Mouse (Mus musculus) ovary, postnatal 36 days (tissue): Measurements from ENCODE around the gene Megf11.

Source experiments
- DNase-seq: peaks from one replicate; pipeline ENCODE4 v3.0.0; 2022; ENCODE audit warnings: low spot score, mixed read lengths

Gene Megf11

GRCm38 (mm10) chr9:64604217-64604711 lies 218.8 kb downstream of the Megf11 start:
- DNase-seq: no peak

GRCm38 (mm10) chr9:64605077-64605714 lies 219.8 kb downstream of the Megf11 start:
- no peak for DNase-seq

GRCm38 (mm10) chr9:64605735-64606349 lies 220.4 kb downstream of the Megf11 start:
- DNase-seq: no peak

- DNase-seq: no peak
Measured at GRCm38 (mm10) chr9:64607049-64607448, 221.6 kb downstream of the Megf11 start.

GRCm38 (mm10) chr9:64609546-64609945 lies 224.1 kb downstream of the Megf11 start:
- no peak for DNase-seq

- DNase-seq: no peak
Measured at GRCm38 (mm10) chr9:64612121-64612983, 226.9 kb downstream of the Megf11 start.

GRCm38 (mm10) chr9:64612984-64613649 lies 227.7 kb downstream of the Megf11 start:
- DNase-seq: no peak

GRCm38 (mm10) chr9:64617413-64617812 lies 232.0 kb downstream of the Megf11 start:
- DNase-seq: no peak

GRCm38 (mm10) chr9:64618433-64618832 lies 233.0 kb downstream of the Megf11 start:
- no peak for DNase-seq

GRCm38 (mm10) chr9:64619440-64619839 lies 234.0 kb downstream of the Megf11 start:
- no peak for DNase-seq

GRCm38 (mm10) chr9:64620596-64620995 lies 235.2 kb downstream of the Megf11 start:
- DNase-seq: no peak

GRCm38 (mm10) chr9:64621499-64622296 lies 236.3 kb downstream of the Megf11 start:
- DNase-seq: no peak

- DNase-seq: no peak
Measured at GRCm38 (mm10) chr9:64623361-64623760, 237.9 kb downstream of the Megf11 start.

GRCm38 (mm10) chr9:64624536-64624935 lies 239.1 kb downstream of the Megf11 start:
- peak; percentile 38 for DNase-seq

- no peak for DNase-seq
Measured at GRCm38 (mm10) chr9:64629802-64630201, 244.4 kb downstream of the Megf11 start.

GRCm38 (mm10) chr9:64633169-64633568 lies 247.7 kb downstream of the Megf11 start:
- DNase-seq: no peak

GRCm38 (mm10) chr9:64636111-64636510 lies 250.7 kb downstream of the Megf11 start:
- no peak for DNase-seq

GRCm38 (mm10) chr9:64636961-64637360 lies 251.5 kb downstream of the Megf11 start:
- no peak for DNase-seq

- peak; percentile 16 for DNase-seq
Measured at GRCm38 (mm10) chr9:64638250-64638649, 252.8 kb downstream of the Megf11 start.

- DNase-seq: no peak
Measured at GRCm38 (mm10) chr9:64639664-64640063, 254.2 kb downstream of the Megf11 start.

- no peak for DNase-seq
Measured at GRCm38 (mm10) chr9:64644129-64644528, 258.7 kb downstream of the Megf11 start.
